Mouse (Mus musculus) R1 (cell line): Measurements from ENCODE around the gene Evx2.

Experiments used
- DNase-seq: peaks from one replicate; pipeline ENCODE4 v3.0.0-alpha.2; 2018; ENCODE audit warnings: low read depth, low spot score

Evx2 gene

GRCm38 (mm10) chr2:74667191-74667841 is 8.0 kb upstream of the Evx2 start:
- peak; percentile 57 for DNase-seq

GRCm38 (mm10) chr2:74666411-74666810 is 7.1 kb upstream of the Evx2 start:
- DNase-seq: no peak

GRCm38 (mm10) chr2:74663291-74663925 is 4.1 kb upstream of the Evx2 start:
- peak; percentile 47 for DNase-seq

- DNase-seq: peak; percentile 46
Observed at GRCm38 (mm10) chr2:74661685-74662084, 2.3 kb upstream of the Evx2 start.

GRCm38 (mm10) chr2:74660421-74661375 is 1.3 kb upstream of the Evx2 start:
- no peak for DNase-seq

GRCm38 (mm10) chr2:74658667-74659371 is 538 bp downstream of the Evx2 start:
- peak; percentile 66 for DNase-seq

GRCm38 (mm10) chr2:74658024-74658666 is 1.2 kb downstream of the Evx2 start:
- peak; percentile 37 for DNase-seq

GRCm38 (mm10) chr2:74657251-74658023 is 1.9 kb downstream of the Evx2 start:
- peak; percentile 54 for DNase-seq

GRCm38 (mm10) chr2:74656632-74657021 is 2.7 kb downstream of the Evx2 start:
- DNase-seq: no peak

GRCm38 (mm10) chr2:74655821-74656631 is 3.3 kb downstream of the Evx2 start:
- peak; percentile 50 for DNase-seq

- DNase-seq: peak; percentile 49
Observed at GRCm38 (mm10) chr2:74655420-74655781, 4.0 kb downstream of the Evx2 start.

- peak; percentile 36 for DNase-seq
Observed at GRCm38 (mm10) chr2:74654743-74655419, 4.5 kb downstream of the Evx2 start.

- no peak for DNase-seq
Observed at GRCm38 (mm10) chr2:74653781-74654535, 5.4 kb downstream of the Evx2 start.

- DNase-seq: no peak
Observed at GRCm38 (mm10) chr2:74652996-74653340, 6.4 kb downstream of the Evx2 start.

GRCm38 (mm10) chr2:74647082-74647864 is 12.1 kb downstream of the Evx2 start:
- DNase-seq: no peak

GRCm38 (mm10) chr2:74645631-74646030 is 13.7 kb downstream of the Evx2 start:
- DNase-seq: no peak

GRCm38 (mm10) chr2:74642431-74642830 is 16.9 kb downstream of the Evx2 start:
- DNase-seq: no peak

- peak; percentile 56 for DNase-seq
Observed at GRCm38 (mm10) chr2:74635412-74635811, 23.9 kb downstream of the Evx2 start.
